In the genomic region with DNA sequence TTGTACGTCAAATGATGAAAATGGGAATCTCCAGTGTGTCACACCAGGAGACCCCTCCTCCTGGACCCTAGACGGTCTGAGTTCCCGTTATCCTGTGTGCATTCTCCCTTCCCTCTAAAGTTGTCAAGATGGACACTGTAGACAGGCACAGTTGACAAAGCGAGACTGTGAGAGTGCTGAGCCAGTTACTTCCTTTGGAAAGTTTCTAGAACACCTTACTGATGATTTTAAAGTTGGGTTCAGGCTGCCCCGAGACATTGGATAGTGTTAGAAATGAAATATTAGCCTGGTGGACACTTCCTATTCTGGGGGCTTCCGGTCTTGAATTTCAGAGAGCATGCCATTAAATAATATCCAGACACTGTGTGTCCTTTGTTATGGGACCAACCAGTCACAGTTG, we compare ENCODE assay signal across 14 mouse cellular contexts.
DNase-seq lines count a peak whose midpoint lies in the region; TF ChIP-seq lines count a peak whose summit lies in the region.
"Had no signal": no experiment of that assay in that cellular context is flagged by ENCODE, and none has a peak within 500 bp of the region (broad histone marks: within the 10 kb centered on the region; RNA-seq: fewer than 3 reads in every experiment).

No protein-coding gene starts in this region.

- TF ChIP-seq CTCF in gastrocnemius, adult 2 months (IDR thresholded peaks at IDR 0.05) = no peak
- no peak for TF ChIP-seq CTCF in layer of hippocampus, adult 2 months (conservative IDR thresholded peaks at IDR 0.05)

- peak overlapping the region; percentile 56 for H3K4me3 ChIP-seq in gastrocnemius, adult 2 months
- H3K4me3 ChIP-seq in layer of hippocampus, adult 2 months = no peak overlapping the region
- H3K4me3 ChIP-seq: forebrain, embryonic 10.5 days; forebrain, embryonic 13.5 days; hindbrain, embryonic 12.5 days; hindbrain, embryonic 15.5 days; intestine, embryonic 15.5 days had no signal

- intact Hi-C loops in gastrocnemius, adult 2 months (cut with DNase I) = loop anchor here (5.0 kb wide), 1 partner anchor 38 kb away; no protein-coding TSS in a partner anchor

- no peak for DNase-seq in gastrocnemius, adult 2 months
- DNase-seq in gastrocnemius, postnatal 4 days (ENCODE audit: low spot score in 2 of 2) = no peak
- DNase-seq in layer of hippocampus, adult 2 months (ENCODE audit: low spot score in 2 of 2) = no peak
- no peak for DNase-seq in layer of hippocampus, postnatal 36 days
- DNase-seq in induced T-regulatory cell, adult 2 months (ENCODE audit: low read depth) = peak; percentile 61
- no peak for DNase-seq in thymus, postnatal 0 days (ENCODE audit: low spot score)
- DNase-seq: adrenal gland, adult 2 months; adrenal gland, postnatal 14 days; gastrocnemius, postnatal 14 days had no signal

- peak overlapping the region; percentile 82 for H3K27ac ChIP-seq in gastrocnemius, adult 2 months
- H3K27ac ChIP-seq in layer of hippocampus, adult 2 months = peak overlapping the region; percentile 81; the same call in 1 of the 2 replicates
- H3K27ac ChIP-seq: forebrain, embryonic 10.5 days; forebrain, embryonic 13.5 days; hindbrain, embryonic 12.5 days; hindbrain, embryonic 15.5 days; intestine, embryonic 15.5 days had no signal
